ENCODE assay signal across 1 mouse cellular context in genomic region chr11:43452266-43452665, GRCm38 (mm10).
TF ChIP-seq lines count a peak whose summit lies in the region.

No protein-coding gene starts in this region.

TF ChIP-seq in CH12.LX, 34 proteins besides CTCF, POLR2A, EP300 and RAD21 (continued from another document):
- no peak for TF ChIP-seq ZKSCAN1 (IDR thresholded peaks at IDR 0.05; ENCODE audit: borderline replicate concordance, low read depth, low read length)
- no peak for TF ChIP-seq MAFK (IDR thresholded peaks at IDR 0.05; ENCODE audit: insufficient replicate concordance, low read length)
- TF ChIP-seq ZC3H11A (IDR thresholded peaks at IDR 0.05; ENCODE audit: low read depth, low read length) = no peak
- TF ChIP-seq KAT2A (IDR thresholded peaks at IDR 0.05; ENCODE audit: insufficient replicate concordance, low read length) = no peak
- TF ChIP-seq GABPA (IDR thresholded peaks at IDR 0.05; ENCODE audit: insufficient replicate concordance, low read depth, low read length) = no peak
- no peak for TF ChIP-seq BHLHE40 (IDR thresholded peaks at IDR 0.05; ENCODE audit: low read depth, low read length)
- TF ChIP-seq E2F4 (IDR thresholded peaks at IDR 0.05; ENCODE audit: insufficient replicate concordance, low read depth, low read length) = no peak
- TF ChIP-seq CHD2 (IDR thresholded peaks at IDR 0.05; ENCODE audit: low read length) = no peak
- no peak for TF ChIP-seq NELFE (IDR thresholded peaks at IDR 0.05; ENCODE audit: low read depth, low read length)
- TF ChIP-seq MAZ (IDR thresholded peaks at IDR 0.05; ENCODE audit: low read depth, low read length) = no peak
- no peak for TF ChIP-seq TCF12 (IDR thresholded peaks at IDR 0.05; ENCODE audit: low read depth, low read length)
